Mouse (Mus musculus) c-Kit-positive CD71-negative TER-119-negative erythroid progenitor cells, embryonic 14.5 days (primary cell): Measurements from ENCODE around the gene Kcnj10.

Experiments used
- DNase-seq: peaks from one replicate; pipeline ENCODE4 v3.0.0-alpha.2; 2013; ENCODE audit warnings: low read depth

Gene Kcnj10

GRCm38 (mm10) chr1:172387246-172387645 is 46.2 kb downstream of the Kcnj10 start:
- DNase-seq: no peak

GRCm38 (mm10) chr1:172390769-172391168 is 49.8 kb downstream of the Kcnj10 start:
- no peak for DNase-seq

GRCm38 (mm10) chr1:172391807-172392581 is 51.0 kb downstream of the Kcnj10 start:
- no peak for DNase-seq

GRCm38 (mm10) chr1:172392643-172393170 is 51.7 kb downstream of the Kcnj10 start:
- no peak for DNase-seq

GRCm38 (mm10) chr1:172393739-172394138 is 52.7 kb downstream of the Kcnj10 start:
- no peak for DNase-seq

GRCm38 (mm10) chr1:172396996-172397752 is 56.2 kb downstream of the Kcnj10 start:
- DNase-seq: no peak

GRCm38 (mm10) chr1:172406077-172406706 is 65.2 kb downstream of the Kcnj10 start:
- DNase-seq: no peak

GRCm38 (mm10) chr1:172408996-172409395 is 68.0 kb downstream of the Kcnj10 start:
- no peak for DNase-seq

- no peak for DNase-seq
These were observed 68.4 kb downstream of the Kcnj10 start for GRCm38 (mm10) chr1:172409431-172409830.

GRCm38 (mm10) chr1:172410806-172411205 is 69.8 kb downstream of the Kcnj10 start:
- DNase-seq: peak; percentile 47

- DNase-seq: no peak
These were observed 71.2 kb downstream of the Kcnj10 start for GRCm38 (mm10) chr1:172412204-172412603.

- no peak for DNase-seq
These were observed 72.7 kb downstream of the Kcnj10 start for GRCm38 (mm10) chr1:172413491-172414230.

GRCm38 (mm10) chr1:172414231-172414585 is 73.2 kb downstream of the Kcnj10 start:
- DNase-seq: no peak

- no peak for DNase-seq
These were observed 74.1 kb downstream of the Kcnj10 start for GRCm38 (mm10) chr1:172415061-172415460.

- no peak for DNase-seq
These were observed 77.2 kb downstream of the Kcnj10 start for GRCm38 (mm10) chr1:172418173-172418572.

GRCm38 (mm10) chr1:172418642-172419041 is 77.6 kb downstream of the Kcnj10 start:
- DNase-seq: no peak

GRCm38 (mm10) chr1:172420181-172420580 is 79.2 kb downstream of the Kcnj10 start:
- DNase-seq: no peak

- no peak for DNase-seq
These were observed 82.4 kb downstream of the Kcnj10 start for GRCm38 (mm10) chr1:172423393-172423792.
